Comparison of ENCODE assay signal across 8 mouse cellular contexts in genomic region chr6:54507002-54507401, GRCm38 (mm10). TPM values are rescaled to one million over a fixed set of nuclear protein-coding genes. Genes with fewer than 3 reads are reported as not detected.
A peak's percentile ranks its signal among the peaks of the same experiment; 100 is the strongest.
DNase-seq lines count a peak whose midpoint lies in the region; ATAC-seq lines count a peak whose summit lies in the region.
"Had no signal": no experiment of that assay in that cellular context is flagged by ENCODE, and none has a peak within 500 bp of the region (broad histone marks: within the 10 kb centered on the region; RNA-seq: fewer than 3 reads in every experiment).

No protein-coding gene starts in this region.

- ATAC-seq in forebrain, embryonic 15.5 days (replicated peaks) = no peak
- ATAC-seq in kidney, embryonic 15.5 days (replicated peaks; ENCODE audit: low FRiP score) = 0 out of 2 replicates have a peak, but pooled peaks have one; percentile 59

- no peak overlapping the region for H3K4me2 ChIP-seq in forebrain, embryonic 15.5 days (replicated peaks)
- no peak overlapping the region for H3K4me2 ChIP-seq in kidney, embryonic 15.5 days
- H3K4me2 ChIP-seq: limb, embryonic 15.5 days had no signal

- no peak overlapping the region for H3K4me3 ChIP-seq in forebrain, embryonic 15.5 days
- H3K4me3 ChIP-seq in kidney, embryonic 15.5 days (replicated peaks) = no peak overlapping the region
- H3K4me3 ChIP-seq: limb, embryonic 15.5 days had no signal

- H3K27me3 ChIP-seq in forebrain, embryonic 15.5 days = no peaks in the 10 kb centered on the region
- H3K27me3 ChIP-seq in kidney, embryonic 15.5 days = no peaks in the 10 kb centered on the region

- no peak overlapping the region for H3K9ac ChIP-seq in forebrain, embryonic 15.5 days (replicated peaks)
- H3K9ac ChIP-seq in kidney, embryonic 15.5 days = no peak overlapping the region
- H3K9ac ChIP-seq: limb, embryonic 15.5 days had no signal

- H3K9me3 ChIP-seq in forebrain, embryonic 15.5 days = no peaks in the 10 kb centered on the region
- H3K9me3 ChIP-seq in kidney, embryonic 15.5 days (replicated peaks) = no peaks in the 10 kb centered on the region
- H3K9me3 ChIP-seq: limb, embryonic 15.5 days had no signal

- DNase-seq in right cerebral cortex, adult 18-20 months = peak; percentile 56
- no peak for DNase-seq in right cerebral cortex, postnatal 36 days (ENCODE audit: low spot score in 2 of 2)
- DNase-seq in cerebellum, adult 18-20 months = peak; percentile 74 to 79
- DNase-seq in lung, postnatal 25 days (ENCODE audit: low spot score) = peak; percentile 58
- DNase-seq in telencephalon, adult 2 months (ENCODE audit: low read depth, low spot score) = peak; percentile 50

- WGBS in forebrain, embryonic 15.5 days = 45% methylated on average over 8 of the region's 8 CpGs
- 39% methylated on average over 8 of the region's 8 CpGs for WGBS in kidney, embryonic 15.5 days

- H3K36me3 ChIP-seq in forebrain, embryonic 15.5 days = peaks cover 12% of the 10 kb centered on the region
- H3K36me3 ChIP-seq in kidney, embryonic 15.5 days = no peaks in the 10 kb centered on the region
- H3K36me3 ChIP-seq: limb, embryonic 15.5 days had no signal

- H3K4me1 ChIP-seq in forebrain, embryonic 15.5 days = peaks cover 21% of the 10 kb centered on the region
- peaks cover 17% of the 10 kb centered on the region for H3K4me1 ChIP-seq in kidney, embryonic 15.5 days

- H3K27ac ChIP-seq in forebrain, embryonic 15.5 days (replicated peaks) = 0 out of 2 replicates have a peak overlapping the region, but pooled peaks have one; percentile 82
- H3K27ac ChIP-seq in kidney, embryonic 15.5 days = no peak overlapping the region
- H3K27ac ChIP-seq: limb, embryonic 15.5 days had no signal

RNA-seq across cellular contexts. Expression of gene Scrn1, which starts 59.3 kb away (rescaled TPM):
- polyA plus RNA-seq in forebrain, embryonic 15.5 days (2015; fragmentation: Nextera tagmentation; extraction: Ambion mirVana) = 135 TPM in 2 replicates
- 6.2 and 8.6 TPM in 2 replicates for polyA plus RNA-seq in kidney, embryonic 15.5 days (2015; fragmentation: Nextera tagmentation; extraction: Ambion mirVana)

Comparison
In these comparisons a context has a peak if more than half of its experiments do, and no peak if none do; other contexts are left out.
1. DNase-seq: peak in right cerebral cortex, adult 18-20 months (single experiment), cerebellum, adult 18-20 months (2 of 2), lung, postnatal 25 days (single experiment) and telencephalon, adult 2 months (single experiment); none in right cerebral cortex, postnatal 36 days (0 of 2).
2. RNA of gene Scrn1, which starts 59.3 kb away (polyA plus RNA-seq): 135 TPM in forebrain, embryonic 15.5 days; 6.2 to 8.6 TPM in kidney, embryonic 15.5 days; every median in the first group is over 10 times any median in the second.